Mouse (Mus musculus): ENCODE results near the gene BC049352. TPM values are rescaled to one million over a fixed set of nuclear protein-coding genes. Genes with fewer than 3 reads are reported as not detected.
A peak's percentile ranks its signal among the peaks of the same experiment; 100 is the strongest.

Gene BC049352
- polyA plus RNA-seq, 1 experiment = 8.6 TPM

DNA sequence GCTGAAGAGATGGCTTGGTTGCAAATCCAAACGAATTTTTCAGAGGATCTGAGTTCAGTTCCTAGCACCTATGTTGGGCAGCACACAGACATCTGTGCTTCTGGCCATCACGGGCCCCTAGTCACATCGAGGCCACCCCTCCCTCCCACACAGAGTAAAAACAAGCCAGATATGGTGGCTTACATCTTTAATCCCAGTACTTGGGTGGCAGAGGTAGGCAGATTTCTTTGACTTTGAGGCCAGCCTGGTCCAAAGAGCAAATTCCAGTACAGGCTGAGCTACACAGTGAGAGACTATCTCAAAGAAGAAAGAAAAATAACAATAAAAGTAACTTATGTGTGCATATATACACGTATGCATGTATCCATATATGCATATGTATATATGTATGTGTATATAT lies 24.3 kb downstream of the BC049352 start:
- H3K27ac ChIP-seq (replicated peaks; ENCODE audit: low read depth, low read length) = no peak overlapping the region
- no peak overlapping the region for H3K4me3 ChIP-seq (ENCODE audit: insufficient read depth, low read depth, low read length)
- H3K4me1 ChIP-seq (ENCODE audit: control insufficient read depth, insufficient read depth, insufficient read length, low read length) = no peaks in the 10 kb centered on the region

DNA sequence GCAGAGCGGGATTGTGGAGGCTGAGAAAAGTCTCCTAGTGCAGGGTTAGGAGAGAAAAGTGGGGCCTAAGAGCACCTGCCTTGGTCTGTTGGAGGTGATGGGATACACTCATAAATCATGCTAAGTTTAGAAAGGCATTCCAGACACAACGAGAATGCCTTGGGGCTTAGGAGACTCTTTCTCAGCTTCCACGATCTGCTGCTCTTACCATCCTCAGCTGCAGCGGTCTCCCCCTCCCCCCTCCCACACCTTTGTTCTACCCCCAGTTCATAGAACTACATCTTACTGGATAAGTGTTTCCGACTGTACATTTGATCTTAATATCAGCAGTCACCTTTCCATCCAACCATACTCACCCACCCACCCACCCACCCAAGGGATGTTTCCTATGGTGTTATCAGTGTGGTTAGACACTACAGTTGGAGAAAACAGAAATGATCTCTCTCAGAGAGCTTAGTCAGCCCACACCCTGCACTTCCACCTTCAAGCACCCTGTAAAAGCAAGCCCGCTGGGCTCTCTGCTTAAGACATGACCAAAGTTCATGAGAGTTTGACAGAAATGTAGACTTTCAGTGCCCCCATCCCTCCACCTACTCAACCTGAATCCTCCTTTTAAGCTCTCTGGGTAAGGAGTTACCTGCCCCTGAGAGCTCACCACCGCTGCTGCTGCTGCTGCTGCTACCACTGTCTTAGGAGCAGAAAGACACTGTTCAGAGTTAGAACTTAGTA lies 25.4 kb downstream of the BC049352 start:
- Histone ChIP-seq H3K4me3 (ENCODE audit: insufficient read depth, low read depth, low read length) (no peak overlapping the region), H3K4me1 (ENCODE audit: control insufficient read depth, insufficient read depth, insufficient read length, low read length) (no peaks in the 10 kb centered on the region), H3K27ac (replicated peaks; ENCODE audit: low read depth, low read length) (no peak overlapping the region)

DNA sequence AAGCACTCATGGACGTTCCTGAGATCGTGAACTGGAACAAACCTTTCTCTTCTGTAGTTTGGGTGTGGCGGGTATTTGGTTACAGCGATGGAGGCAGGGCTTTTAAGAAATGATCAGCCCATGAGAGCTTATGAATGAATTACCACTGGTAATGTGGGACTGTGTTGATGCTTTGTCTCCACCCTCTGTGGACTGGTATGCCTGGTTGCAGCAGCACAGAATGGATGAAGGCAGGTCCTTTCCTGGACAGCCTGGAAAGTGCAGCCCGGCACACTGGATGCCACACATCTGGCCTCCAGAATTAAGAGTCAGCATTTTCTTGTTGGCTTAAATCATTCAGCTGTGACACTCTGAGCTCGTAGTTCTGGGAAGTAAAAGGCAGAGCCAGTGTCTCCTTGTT lies 30.2 kb downstream of the BC049352 start:
- Histone ChIP-seq H3K4me3 (ENCODE audit: insufficient read depth, low read depth, low read length) (no peak overlapping the region), H3K4me1 (ENCODE audit: control insufficient read depth, insufficient read depth, insufficient read length, low read length) (no peaks in the 10 kb centered on the region), H3K27ac (replicated peaks; ENCODE audit: low read depth, low read length) (no peak overlapping the region)

DNA sequence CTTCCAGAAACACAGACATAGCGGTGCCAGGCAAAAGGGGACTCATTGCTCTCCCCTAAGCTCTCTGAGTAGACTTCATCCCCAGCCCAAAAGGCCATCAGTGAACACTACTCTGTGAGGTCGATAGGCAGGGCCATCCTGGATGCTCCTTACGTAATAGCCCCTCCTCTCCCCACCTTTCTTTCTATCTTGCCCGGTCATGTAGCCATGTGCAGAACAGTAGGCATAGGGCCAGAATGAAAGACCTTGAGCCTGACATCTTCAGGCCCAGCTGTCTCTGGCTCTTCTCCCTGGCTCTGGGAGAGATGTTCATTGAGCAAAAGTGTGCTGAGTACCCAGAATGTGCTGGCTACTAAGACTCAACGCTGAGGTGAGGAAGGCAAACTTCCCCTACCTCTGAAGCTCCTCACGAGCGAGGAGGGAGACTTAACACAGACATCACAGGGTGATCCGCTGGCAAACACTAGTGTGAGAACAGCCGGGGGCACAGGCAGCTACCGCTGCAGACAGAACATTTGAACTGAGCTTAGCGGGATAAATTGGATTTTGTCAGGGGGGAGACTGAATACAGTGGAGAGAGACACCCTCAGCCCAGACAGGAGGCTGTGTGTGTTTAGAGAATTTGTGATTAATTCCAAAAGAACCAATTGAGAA lies 33.8 kb downstream of the BC049352 start:
- Histone ChIP-seq H3K27ac (replicated peaks; ENCODE audit: low read depth, low read length) (no peak overlapping the region), H3K4me1 (ENCODE audit: control insufficient read depth, insufficient read depth, insufficient read length, low read length) (no peaks in the 10 kb centered on the region), H3K4me3 (ENCODE audit: insufficient read depth, low read depth, low read length) (no peak overlapping the region)

GRCm38 (mm10) chr9:45219644-45220043 lies 37.8 kb downstream of the BC049352 start:
- no peak overlapping the region for H3K4me3 ChIP-seq (ENCODE audit: insufficient read depth, low read depth, low read length)
- H3K4me1 ChIP-seq (ENCODE audit: control insufficient read depth, insufficient read depth, insufficient read length, low read length) = no peaks in the 10 kb centered on the region
- no peak overlapping the region for H3K27ac ChIP-seq (replicated peaks; ENCODE audit: low read depth, low read length)

GRCm38 (mm10) chr9:45221567-45221966 lies 39.8 kb downstream of the BC049352 start:
- Histone ChIP-seq H3K4me1 (ENCODE audit: control insufficient read depth, insufficient read depth, insufficient read length, low read length) (no peaks in the 10 kb centered on the region), H3K27ac (replicated peaks; ENCODE audit: low read depth, low read length) (no peak overlapping the region), H3K4me3 (ENCODE audit: insufficient read depth, low read depth, low read length) (no peak overlapping the region)

DNA sequence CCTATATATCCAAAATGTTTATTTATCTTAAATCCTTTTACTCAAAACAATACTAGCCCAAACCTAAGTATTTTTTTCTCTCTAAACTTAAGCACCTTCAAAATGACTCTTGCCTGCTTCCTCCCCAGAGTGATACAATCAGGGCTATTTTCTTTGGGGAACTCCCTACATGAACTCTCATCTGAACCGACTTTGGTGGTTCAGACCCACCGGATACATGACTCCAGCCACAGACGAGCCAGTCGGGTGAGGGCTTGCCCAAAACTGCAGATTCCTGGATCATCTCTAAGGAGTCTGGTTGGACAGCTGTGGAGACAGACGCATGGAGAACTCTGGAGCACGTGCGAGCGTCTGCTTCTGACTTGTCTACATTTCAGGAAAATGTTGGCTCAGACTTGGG lies 47.6 kb downstream of the BC049352 start:
- H3K27ac ChIP-seq (replicated peaks; ENCODE audit: low read depth, low read length) = no peak overlapping the region

GRCm38 (mm10) chr9:45235668-45236227 lies 53.9 kb downstream of the BC049352 start:
- H3K4me3 ChIP-seq (ENCODE audit: insufficient read depth, low read depth, low read length) = no peak overlapping the region
- H3K27ac ChIP-seq (replicated peaks; ENCODE audit: low read depth, low read length) = peak overlapping the region; percentile 49; the same call in 1 of the 2 replicates

More for the DNA sequence above, 47.6 kb downstream of the BC049352 start:
- H3K4me3 ChIP-seq (ENCODE audit: insufficient read depth, low read depth, low read length) = no peak overlapping the region
- no peaks in the 10 kb centered on the region for H3K4me1 ChIP-seq (ENCODE audit: control insufficient read depth, insufficient read depth, insufficient read length, low read length)

DNA sequence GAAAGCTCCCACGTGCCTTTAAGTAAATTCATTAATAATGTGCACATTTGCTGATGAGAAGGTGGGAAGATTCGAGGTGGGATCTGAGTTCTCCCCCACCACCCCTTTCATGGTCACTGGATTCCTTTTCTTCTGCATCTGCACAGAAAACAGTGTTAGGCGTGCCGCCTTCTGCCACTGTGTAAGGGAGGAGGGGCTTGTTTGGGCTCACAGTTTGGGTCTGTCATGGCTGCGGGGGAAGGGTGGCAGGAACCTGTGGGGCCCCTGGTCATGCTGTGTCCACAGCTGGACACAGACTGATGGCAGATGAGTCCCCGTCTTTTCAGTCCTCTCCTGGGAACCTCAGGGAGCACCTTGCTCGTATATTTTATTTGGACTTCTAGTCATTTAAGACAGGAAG lies 54.9 kb downstream of the BC049352 start:
- Histone ChIP-seq H3K27ac (replicated peaks; ENCODE audit: low read depth, low read length) (no peak overlapping the region), H3K4me1 (ENCODE audit: control insufficient read depth, insufficient read depth, insufficient read length, low read length) (no peaks in the 10 kb centered on the region), H3K4me3 (ENCODE audit: insufficient read depth, low read depth, low read length) (no peak overlapping the region)

More at GRCm38 (mm10) chr9:45235668-45236227, 53.9 kb downstream of the BC049352 start:
- no peaks in the 10 kb centered on the region for H3K4me1 ChIP-seq (ENCODE audit: control insufficient read depth, insufficient read depth, insufficient read length, low read length)

GRCm38 (mm10) chr9:45241397-45241796 lies 59.6 kb downstream of the BC049352 start:
- Histone ChIP-seq H3K27ac (replicated peaks; ENCODE audit: low read depth, low read length) (peak overlapping the region; percentile 81), H3K4me3 (ENCODE audit: insufficient read depth, low read depth, low read length) (no peak overlapping the region), H3K4me1 (ENCODE audit: control insufficient read depth, insufficient read depth, insufficient read length, low read length) (no peaks in the 10 kb centered on the region)

DNA sequence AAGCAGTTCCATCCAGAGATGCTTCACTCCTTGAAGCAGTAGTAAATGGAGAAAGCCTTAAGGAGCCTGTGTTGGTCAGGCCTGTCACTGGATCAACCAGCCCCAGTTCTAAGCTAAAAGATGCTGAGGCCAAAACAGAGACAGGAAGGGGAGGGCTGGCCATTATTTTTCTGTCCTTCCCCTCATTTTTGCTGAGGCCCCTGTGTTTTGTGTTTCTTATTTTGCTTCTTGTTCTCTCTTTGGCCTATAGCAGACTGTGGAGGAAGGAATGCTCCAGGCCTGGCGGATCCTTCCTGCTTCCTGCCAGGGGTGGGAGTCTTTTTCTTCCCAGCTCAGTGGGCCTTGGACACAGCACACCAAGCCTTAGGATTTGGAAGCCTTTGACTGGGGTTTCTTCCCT lies 63.6 kb downstream of the BC049352 start:
- Histone ChIP-seq H3K27ac (replicated peaks; ENCODE audit: low read depth, low read length) (peak overlapping the region; percentile 90), H3K4me1 (ENCODE audit: control insufficient read depth, insufficient read depth, insufficient read length, low read length) (peaks cover 3% of the 10 kb centered on the region; the same call in 1 of the 2 replicates), H3K4me3 (ENCODE audit: insufficient read depth, low read depth, low read length) (no peak overlapping the region)

DNA sequence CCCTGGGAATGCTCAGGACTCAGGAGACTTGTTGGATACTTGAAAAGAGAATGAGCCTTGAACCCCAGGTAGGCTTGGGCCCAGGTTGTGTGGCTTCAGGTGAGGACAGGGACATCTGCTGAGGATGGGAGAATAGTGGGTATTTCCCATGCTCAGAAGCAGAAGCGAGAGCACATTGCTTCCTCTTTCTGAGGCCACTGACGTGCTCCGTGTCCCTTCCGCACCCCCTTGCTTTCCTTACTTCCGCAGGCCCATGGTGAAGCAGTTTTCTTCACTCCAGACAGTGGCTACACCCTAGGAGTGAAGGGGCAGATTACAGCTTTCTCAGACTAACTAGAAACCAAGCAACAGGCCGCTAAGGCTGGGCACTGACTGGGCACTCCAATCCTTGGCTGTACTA lies 64.3 kb downstream of the BC049352 start:
- Histone ChIP-seq H3K27ac (replicated peaks; ENCODE audit: low read depth, low read length) (peak overlapping the region; percentile 90), H3K4me1 (ENCODE audit: control insufficient read depth, insufficient read depth, insufficient read length, low read length) (peaks cover 3% of the 10 kb centered on the region; the same call in 1 of the 2 replicates), H3K4me3 (ENCODE audit: insufficient read depth, low read depth, low read length) (no peak overlapping the region)

DNA sequence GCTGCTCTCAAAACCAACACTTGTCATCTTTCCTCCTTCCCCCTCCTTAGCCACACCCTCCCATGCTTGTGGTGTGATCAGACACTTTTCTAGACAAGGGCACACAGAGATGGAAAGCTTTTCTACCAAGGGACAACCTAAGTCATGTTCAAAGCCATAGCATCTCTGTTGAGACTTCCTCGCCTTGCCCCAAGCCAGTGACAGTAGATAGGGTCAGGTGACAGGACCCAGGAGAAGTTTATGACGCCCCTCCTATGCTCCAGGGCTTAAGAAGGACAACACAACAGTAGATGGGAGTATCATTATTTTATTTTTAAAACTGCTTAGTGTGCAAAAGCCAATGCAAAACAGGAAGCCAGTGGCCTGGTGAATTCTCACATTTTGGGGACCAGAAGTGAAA lies 65.7 kb downstream of the BC049352 start:
- H3K4me1 ChIP-seq (ENCODE audit: control insufficient read depth, insufficient read depth, insufficient read length, low read length) = peaks cover 3% of the 10 kb centered on the region; the same call in 1 of the 2 replicates
- peak overlapping the region; percentile 83 for H3K27ac ChIP-seq (replicated peaks; ENCODE audit: low read depth, low read length)
- H3K4me3 ChIP-seq (ENCODE audit: insufficient read depth, low read depth, low read length) = no peak overlapping the region

- H3K4me3 ChIP-seq (ENCODE audit: insufficient read depth, low read depth, low read length) = no peak overlapping the region
- H3K4me1 ChIP-seq (ENCODE audit: control insufficient read depth, insufficient read depth, insufficient read length, low read length) = peaks cover 3% of the 10 kb centered on the region; the same call in 1 of the 2 replicates
- 0 out of 2 replicates have a peak overlapping the region, but pooled peaks have one; percentile 6 for H3K27ac ChIP-seq (replicated peaks; ENCODE audit: low read depth, low read length)
Measured at GRCm38 (mm10) chr9:45250306-45250705, 68.5 kb downstream of the BC049352 start.

DNA sequence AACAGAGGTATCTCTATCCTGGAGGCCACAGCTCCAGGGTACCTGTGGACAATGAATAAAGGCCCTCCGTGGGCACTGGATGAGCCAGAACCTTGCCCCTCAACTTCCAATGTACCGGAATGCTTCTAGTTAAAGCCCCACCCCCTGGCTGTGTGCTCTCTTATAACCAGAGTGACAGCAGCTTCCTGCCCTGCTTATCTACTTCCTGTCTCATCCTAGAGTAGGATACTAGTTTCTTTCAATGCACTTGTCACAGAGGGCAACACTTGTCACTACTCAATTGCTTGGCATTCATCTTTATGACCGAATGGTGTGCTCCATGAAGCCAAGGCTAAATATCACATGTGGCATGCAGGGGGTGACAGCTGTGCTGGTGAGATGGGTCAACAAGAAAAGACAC lies 69.5 kb downstream of the BC049352 start:
- no peak overlapping the region for H3K27ac ChIP-seq (replicated peaks; ENCODE audit: low read depth, low read length)
- no peak overlapping the region for H3K4me3 ChIP-seq (ENCODE audit: insufficient read depth, low read depth, low read length)
- H3K4me1 ChIP-seq (ENCODE audit: control insufficient read depth, insufficient read depth, insufficient read length, low read length) = peaks cover 3% of the 10 kb centered on the region; the same call in 1 of the 2 replicates
